Mouse (Mus musculus) cerebellum, adult 2 months (tissue): Measurements from ENCODE around the gene Otud7a.

Experiments
- CTCF ChIP-seq: fragments of 200-500 bp; IDR thresholded peaks from 2 replicates; pipeline ENCODE4 v1.5.1; 2011; ENCODE audit warnings: low read depth, mild to moderate bottlenecking, control low read depth, low read length, moderate library complexity, borderline replicate concordance; ENCODE audit not compliant: insufficient read depth
- POLR2A ChIP-seq: fragments of 200-500 bp; IDR thresholded peaks from 2 replicates; pipeline ENCODE4 v1.6.1; 2011; ENCODE audit warnings: low read length, control low read depth, borderline replicate concordance; ENCODE audit not compliant: insufficient read depth

- no peak for TF ChIP-seq CTCF
- TF ChIP-seq POLR2A: no peak
Measured at GRCm38 (mm10) chr7:63516141-63516895, 71.8 kb downstream of the Otud7a start.
